Mouse (Mus musculus) cerebellum, adult 9-11 months (tissue): ENCODE results near the gene Ghdc.

Source experiments
- DNase-seq: peaks from one replicate; pipeline ENCODE4 v3.0.0; 2022

Ghdc gene

DNA sequence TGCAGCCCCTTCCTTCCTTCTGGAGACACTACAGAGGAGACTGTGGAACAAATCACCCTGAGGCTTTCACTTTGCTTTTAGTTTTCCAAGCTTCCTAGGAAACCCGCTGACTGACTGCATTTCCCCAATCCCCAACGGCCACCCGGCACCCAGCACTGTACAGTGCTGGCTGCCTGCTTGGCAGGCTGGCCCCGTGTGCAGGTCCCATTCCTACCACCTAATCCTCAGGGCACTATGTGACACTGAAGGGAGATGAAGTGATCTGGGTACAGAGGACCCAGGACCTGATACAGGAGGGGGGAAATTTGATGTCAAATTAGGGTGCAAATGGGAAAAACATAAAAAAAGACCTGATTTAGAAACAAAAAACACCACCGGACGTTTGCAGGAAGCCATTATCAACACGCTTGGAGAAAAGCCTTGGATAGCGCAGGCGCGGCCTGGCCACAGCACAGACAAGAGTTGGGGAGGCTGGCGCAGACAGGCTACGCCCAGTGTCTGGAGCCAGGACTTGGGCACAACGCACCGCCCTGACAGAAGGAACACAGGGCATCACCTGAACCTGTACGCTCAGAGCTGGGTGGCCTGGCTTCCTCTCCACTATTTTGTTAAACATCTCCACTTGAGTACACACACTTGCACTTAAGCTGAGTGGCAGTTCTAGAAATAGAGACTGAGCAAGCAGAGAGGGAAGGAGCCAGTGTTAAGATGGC is 11.2 kb upstream of the Ghdc start:
- no peak for DNase-seq

DNA sequence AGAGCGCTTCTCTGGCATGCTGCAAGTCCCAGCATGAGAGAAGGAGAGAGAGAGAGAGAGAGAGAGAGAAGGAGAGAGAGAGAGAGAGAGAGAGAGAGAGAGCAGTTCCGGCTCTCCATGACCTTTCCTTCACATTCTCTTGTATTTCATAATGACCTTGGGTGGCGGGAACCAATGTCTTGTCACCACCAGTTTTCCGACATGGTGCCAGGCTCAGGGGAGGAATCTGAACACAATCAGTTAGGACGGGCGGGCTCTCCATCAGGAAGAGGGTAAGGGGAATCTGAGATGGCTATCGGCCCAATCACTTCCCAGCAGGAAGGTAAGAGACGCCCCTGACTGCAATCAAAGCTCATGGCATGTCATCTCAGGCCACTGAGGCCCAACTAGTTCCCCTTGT is 9.5 kb upstream of the Ghdc start:
- no peak for DNase-seq

DNA sequence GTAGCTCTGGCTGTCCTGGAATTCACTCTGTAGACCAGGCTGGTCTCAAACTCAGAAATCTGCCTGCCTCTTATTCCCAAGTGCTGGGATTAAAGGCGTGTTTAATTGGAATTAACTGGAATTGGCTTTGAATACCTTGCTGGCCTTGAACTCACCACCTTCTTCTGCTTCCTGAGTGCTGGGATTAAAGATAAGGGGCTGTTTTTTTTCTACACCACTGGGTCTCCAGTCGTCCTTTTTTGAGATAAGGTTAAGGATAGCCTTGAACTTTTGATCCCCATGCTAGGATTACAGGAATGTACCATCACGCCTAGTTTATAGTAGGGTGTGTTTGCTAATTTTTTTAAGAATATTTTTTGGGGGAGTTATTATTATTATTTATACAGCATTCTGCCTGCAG is 7.3 kb upstream of the Ghdc start:
- DNase-seq: no peak

DNA sequence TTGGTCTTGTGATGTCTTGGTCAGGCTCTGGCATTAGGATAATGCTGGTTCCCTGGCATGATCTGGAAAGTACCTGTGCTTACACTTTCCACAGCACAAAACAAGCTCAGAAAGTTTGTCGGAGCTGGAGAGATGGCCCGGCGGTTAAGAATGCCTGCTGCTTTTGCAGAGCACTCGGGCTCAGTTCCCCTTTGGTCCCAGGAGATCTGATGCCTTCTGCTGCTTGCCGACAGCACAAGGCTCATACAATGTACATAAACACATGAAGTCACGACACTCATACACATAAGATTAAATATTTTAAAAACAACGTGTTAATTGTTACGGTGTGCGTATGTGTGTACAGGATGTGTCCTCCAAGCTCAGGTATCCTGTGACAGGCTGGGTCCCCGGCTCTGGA is 5.2 kb upstream of the Ghdc start:
- no peak for DNase-seq

DNA sequence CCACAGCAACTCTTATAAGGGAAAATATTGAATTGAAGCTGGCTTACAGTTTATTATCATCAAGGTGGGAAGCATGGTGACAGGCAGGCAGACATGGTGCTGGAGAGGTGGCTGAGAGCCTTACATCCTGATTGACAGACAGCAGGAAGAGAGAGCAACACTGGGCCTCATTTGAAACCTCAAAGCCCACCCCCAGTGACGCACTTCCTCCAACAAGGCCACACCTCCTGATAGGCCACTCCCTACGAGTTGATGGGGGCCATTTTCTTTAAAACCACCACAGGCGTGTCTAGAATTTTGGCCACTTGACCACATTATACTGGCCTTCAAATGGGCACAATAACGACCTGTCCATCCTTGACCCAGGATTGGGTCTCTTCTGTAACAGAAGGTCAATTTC is 3.5 kb upstream of the Ghdc start:
- no peak for DNase-seq

DNA sequence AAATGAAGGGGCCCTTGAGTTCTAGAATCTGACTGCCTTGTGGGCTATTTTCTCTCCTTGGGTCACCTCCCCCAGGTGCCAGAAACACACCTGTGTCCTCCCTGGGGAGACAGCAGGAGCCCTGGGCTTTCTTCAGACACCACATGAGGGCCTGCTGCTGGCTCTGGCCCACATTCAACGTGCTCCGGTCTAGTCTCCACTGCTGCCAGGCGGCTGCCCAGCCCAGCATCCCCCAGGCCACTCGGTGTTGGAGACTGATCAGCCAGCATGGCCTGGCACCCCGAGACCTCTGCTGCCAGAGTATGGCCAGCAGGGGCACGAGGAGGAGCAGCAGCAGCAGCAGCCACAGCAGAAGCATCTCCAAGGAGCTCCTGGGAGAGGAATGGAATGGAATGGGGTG is 777 bp downstream of the Ghdc start:
- DNase-seq: peak; percentile 55

DNA sequence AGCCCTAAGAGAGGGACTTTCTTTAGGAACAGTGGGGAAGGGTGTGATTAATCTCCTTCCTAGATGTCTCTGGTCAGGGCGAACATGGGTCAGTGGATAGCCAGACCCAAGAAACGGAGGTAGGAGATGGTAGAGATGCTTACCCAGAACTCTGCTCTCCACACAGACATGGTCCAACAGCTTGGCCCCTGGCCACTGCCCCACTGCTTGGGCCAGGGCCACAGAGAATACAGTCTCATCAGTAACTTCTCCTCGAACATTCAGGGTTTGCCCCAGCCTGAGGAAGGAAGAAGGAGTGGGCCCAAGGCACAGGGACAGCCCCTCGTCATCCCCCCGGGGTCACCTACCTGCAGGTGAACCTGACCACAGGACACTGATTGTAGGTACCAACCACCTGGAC is 2.9 kb downstream of the Ghdc start:
- no peak for DNase-seq

DNA sequence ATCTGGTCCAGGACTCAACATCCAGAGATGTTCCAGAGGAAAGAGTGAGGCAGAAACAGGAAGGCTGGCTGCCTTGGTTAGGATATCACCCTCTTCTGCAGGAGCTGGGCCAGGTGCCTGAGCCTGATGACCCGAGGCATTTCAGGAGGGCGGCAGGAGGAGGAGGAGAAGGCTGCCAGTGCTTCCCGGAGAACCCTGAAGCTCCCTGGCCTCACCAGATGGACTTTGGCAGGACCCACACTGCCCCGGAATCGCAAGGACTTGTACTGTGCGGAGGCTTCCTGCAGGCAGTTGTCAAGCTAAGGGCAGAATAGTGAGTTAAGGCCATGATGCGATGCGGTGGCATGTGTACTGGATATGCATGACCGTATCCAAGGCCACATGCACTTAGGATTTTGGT is 4.0 kb downstream of the Ghdc start:
- DNase-seq: no peak

DNA sequence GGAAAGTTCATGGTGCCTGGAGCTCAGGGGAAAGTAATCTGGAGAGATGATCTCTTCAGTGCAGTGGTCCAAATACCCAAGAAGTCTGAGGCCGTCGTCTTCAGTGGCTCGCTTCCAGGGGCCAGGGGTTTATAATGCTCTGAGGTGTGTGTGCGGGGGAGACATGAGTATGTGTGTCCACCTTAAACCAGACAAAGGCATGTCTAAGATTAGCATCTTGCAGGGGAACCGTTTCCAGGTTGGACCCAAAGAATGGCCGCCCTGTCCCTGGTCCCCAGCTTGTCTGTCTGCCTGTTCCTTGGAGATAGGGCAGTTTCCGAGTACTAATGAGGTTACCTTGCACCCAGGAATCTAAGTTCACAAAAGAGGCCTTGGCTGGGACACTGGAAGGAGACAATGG is 7.9 kb downstream of the Ghdc start, which contains the start of gene Hcrt:
Gene Hcrt (minus strand): TSS at position 101 of the 400 bp plus-strand sequence.
- DNase-seq: no peak

DNA sequence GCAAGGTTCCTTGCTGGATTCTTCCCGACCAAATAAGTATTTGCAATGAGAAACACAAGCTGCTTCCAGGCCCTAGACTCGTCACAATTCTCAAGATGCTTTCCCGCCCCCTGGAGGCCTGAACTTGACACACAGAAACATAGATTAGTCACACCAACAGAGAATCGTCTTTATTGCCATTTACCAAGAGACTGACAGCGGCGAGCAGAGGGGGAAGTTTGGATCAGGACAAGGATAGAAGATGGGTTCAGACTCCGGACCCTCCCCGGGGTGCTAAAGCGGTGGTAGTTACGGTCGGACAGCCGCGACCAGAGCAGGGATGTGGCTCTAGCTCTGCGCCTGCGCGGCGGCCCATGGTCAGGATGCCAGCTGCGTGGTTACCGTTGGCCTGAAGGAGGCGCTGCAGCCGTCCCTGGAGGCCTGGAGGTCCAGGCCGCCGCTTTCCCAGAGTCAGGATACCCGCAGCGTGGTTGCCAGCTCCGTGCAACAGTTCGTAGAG is 9.2 kb downstream of the Ghdc start:
- peak; percentile 90 for DNase-seq

DNA sequence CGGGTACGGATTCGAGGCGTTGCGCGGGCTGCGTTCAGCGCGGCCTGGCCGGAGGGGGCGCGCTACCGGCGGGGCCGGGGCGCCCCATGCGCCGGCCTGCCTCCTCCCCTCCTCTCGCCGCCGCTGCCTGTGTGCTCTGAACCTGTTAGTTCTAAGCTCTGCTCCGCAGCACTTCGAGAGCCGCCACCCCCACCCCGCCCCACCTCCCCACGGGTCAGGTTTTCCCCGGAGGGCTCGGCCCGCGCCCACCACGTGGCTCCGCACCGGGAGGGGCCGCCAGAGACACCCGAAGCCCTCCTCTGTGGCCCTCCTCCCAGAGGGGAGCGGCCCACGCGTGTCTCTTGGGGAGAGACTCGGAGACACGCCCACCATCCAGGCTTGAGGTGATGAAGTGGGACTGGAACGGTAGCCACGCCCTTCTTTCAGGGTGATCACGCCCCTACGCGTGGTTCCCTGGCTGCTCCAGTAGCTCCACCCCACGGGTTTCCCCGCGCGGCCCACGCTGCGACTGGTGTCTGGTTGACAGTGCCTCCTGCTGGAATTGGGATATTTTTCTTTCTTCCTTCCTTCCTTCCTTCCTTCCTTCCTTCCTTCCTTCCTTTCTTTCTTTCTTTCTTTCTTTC is 11.0 kb downstream of the Ghdc start, which contains the start of gene Kcnh4:
Gene Kcnh4 (minus strand): TSS at position 332 of the 623 bp plus-strand sequence.
- peak; percentile 66 for DNase-seq

DNA sequence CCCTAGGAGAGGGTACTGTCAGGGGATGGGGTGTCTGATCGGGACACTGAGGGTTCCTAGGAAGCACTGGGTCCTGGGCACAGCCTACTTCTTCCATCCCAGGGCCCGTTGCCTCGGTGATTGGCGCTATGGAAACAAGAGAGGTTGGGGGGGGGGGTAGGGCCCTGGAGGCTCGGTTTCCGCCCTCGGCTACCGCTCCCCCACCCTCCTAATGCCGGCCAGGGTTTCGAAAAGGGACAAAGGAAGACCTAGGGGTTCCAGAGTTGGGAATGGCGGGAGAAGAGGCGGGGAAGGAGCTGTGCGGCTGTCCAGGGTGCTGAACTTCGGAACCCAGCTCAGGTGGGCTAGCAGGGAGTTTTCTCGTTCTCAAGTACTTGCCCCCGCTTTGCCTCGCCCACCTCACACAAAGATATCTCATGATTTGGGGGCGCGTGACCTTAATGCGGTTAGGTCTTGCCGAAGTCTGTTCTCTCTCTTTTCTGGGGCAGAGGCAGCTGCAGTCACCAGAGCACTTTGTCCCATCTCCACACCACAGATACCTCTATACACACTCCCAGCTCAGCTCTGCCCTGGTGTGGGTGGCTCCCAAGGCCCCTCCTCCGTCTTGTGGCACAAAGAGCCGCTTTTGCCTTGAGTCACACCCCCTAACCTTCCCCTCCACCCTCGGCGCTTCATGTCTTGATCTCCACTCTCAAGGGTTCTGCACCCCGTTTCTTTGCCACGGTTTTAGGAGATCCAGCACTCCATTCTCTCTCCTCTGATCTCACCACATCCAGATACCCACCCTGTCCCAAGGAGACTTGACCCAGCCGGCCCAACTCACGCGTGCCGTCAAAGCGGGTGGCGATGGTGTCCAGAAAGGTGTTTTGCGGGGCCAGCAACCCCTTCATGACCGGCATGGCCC is 11.8 kb downstream of the Ghdc start:
- no peak for DNase-seq

DNA sequence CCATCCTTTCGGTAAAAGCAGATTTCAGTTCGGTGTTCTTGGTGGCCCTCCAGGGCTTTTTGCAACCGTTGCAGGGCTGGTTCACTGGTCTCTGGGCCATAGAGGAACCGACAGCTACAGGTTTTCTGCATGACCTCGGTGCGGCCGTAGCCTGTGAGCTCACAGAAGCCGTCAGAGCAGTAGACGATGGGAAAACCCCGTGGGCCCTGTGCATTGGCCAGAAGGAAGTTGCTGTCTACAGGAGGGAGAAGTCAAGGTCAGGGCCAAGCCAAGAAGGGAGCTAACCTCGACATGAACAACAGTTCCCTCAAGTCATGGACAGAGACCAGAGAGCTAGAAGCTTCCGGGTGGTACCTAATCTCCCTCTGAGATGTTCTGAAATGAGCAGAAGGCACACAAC is 13.2 kb downstream of the Ghdc start:
- no peak for DNase-seq

DNA sequence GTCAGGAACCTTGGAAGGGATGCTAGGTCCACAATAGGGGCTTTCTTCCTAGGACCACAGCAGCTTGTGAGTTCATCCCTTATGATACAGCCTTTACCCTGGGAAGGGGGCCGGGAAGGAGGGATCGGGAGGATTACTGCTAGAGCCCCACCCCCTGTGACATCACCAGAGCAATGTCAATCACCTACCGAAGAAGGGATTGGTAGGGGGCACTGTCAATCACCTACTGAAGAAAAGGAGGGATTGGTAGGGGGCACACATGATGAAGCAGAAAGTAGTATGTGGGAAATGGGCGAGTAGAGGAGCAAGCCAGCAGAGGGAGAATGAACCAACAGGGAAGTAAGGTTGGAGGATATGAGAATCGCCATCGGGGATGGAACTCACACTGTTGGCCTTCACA is 14.3 kb downstream of the Ghdc start:
- no peak for DNase-seq

DNA sequence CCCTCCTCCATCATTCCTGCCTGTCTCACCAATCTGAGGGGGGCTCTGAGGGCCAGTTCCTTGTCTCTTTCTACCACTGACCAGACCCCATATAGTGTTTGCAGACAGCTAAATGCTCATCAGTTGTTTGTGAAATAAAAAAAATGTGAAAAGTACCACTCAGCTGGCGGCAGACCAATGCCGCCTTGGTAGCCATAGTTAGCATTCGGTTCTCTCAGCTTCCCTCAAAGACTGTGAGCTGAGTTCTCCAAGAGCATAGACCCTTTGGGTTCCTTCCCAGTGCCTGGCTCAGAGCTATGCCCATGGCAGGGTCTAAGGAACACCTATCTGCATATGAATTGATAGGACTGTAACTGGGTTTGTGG is 16.1 kb downstream of the Ghdc start:
- no peak for DNase-seq

DNA sequence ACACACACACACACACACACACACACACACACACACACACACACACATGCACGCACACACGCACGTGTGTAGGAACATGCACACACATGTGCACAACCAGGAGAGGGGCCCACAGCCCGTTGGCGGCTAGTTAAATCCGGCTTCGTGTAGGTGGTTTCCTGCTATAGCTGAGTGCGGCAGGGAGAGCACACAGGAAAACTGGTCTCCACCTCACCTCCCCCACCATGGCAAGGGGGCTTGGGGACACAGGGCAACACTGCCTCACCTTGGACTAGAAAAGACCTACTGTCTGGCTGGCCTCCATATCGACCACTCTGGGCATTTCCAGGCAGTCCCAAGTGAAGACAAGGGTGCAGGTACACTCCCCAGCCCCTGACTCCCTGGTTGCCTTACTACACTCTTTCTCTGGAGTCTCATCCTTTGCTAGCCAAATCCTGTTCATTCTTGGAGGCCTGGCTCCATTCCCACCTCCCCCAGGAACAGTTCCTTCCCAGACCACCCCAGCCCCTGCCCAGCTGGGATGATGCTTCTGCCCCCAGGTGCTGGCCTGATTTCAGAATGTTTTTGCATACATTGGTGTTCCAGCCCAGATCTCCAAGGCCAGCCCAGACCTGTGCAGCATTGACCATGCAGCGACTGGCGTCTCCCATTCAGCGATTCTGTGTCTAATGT is 16.6 kb downstream of the Ghdc start:
- DNase-seq: no peak

DNA sequence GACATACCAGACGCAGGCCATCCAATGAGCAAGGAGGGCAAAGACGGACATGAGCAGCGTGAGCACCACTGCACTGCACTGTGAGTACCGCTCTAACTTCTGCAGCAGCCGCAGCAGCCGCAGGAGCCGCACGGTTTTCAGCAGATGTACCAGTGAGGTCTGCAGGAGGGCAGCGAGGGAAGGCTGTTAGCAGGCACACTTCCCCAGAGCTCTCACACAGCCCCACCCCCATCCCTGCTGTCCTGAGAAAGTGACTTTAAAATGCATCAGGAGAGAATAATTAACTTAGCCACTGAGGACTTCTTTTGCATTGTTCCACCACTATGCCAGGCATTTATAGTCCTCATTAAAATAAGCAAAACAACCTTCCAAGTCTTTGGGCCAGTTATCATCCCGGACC is 18.5 kb downstream of the Ghdc start:
- no peak for DNase-seq

DNA sequence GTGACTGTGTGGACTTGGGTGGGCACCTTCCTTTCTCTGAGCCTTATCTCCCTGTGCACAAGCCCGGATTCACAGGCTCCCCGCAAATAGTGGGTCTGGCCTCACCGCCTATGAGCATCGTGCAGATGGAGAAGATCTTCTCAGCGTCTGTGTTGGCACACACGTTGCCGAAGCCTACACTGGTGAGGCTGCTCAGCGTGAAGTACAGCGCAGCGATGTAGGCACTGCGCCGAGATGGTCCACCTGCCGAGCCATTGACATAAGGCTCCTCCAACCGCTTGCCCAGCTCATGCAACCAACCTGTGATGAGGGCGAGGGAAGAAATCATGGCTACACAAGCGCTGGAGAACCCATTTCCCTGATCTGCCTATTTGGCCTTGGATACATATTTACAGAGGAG is 20.6 kb downstream of the Ghdc start:
- DNase-seq: no peak

DNA sequence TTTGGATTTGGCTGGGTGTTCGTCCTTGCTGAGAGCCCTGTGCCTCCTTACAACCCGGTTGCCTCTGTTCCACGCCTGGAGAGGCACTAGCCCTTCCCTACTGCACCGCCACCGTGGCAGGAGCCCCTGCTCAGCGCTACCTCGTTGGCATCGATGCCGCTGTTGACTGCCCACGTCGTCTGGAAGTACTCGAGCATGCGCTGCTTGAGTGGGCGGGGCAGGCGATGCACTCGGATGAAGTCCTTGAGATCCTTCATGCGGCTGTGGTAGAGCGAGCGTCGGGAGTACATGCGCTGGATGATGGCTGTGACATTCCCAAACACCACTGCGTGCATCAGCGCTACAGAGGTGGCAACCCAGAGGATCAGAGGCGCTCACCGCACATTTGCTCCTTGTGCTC is 21.3 kb downstream of the Ghdc start:
- DNase-seq: no peak

DNA sequence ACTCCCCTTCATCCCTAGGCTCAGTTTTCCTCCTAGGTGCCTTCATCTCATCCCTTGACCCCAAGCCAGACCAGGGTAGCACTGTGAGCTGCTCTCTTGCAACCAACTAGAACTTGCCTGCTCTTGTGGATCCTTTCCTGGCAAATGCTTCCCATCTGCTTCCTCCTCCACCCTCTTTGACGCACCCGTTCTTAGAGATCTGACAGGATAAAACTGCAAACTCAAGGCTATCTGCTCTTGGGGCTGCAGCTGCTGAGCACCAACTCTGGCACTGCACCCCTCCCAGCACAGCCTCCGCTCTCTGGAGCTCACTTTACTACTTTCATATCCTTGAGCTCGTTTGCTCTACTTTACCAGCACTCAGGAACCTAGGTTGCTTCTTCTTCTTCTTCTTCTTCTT is 22.1 kb downstream of the Ghdc start:
- no peak for DNase-seq

DNA sequence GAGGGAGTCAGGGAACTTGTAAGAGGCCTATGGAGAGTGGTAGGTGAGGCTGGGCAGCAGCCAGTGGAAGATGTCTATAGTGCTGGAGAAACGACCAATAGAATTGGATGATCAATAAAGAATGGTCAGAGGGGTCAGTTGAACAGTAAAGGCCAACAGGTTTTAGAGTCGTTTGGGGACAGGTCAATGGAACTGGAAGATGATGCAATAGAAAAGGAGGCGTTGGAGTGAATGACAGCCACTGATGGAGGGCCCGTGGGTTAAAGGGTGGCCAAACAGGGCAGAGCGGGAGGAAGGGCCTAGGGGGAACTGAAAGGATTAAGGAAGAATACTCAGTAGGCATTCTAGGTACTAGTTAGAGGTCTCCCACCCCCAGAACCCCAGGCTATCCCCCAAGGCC is 23.6 kb downstream of the Ghdc start:
- no peak for DNase-seq

DNA sequence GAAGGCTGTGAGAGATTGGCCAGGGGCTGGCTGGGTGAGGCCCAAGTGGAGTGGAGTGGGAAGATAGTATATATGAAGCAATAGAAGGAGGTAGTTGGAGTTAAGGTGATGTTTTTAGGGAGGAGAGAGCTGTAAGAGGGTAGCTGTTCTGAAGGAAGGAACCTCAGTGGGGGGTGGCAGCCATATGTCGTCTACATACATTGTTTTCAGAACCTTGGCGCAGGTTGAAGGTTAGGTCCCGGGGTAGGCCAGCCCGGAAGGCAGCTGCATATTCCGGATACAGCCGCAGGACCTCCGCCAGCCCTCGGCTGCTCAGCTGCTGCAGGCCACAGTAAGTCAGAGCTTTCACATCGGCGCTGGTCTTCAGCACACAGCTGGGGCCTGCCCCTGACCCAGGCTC is 24.2 kb downstream of the Ghdc start:
- no peak for DNase-seq

DNA sequence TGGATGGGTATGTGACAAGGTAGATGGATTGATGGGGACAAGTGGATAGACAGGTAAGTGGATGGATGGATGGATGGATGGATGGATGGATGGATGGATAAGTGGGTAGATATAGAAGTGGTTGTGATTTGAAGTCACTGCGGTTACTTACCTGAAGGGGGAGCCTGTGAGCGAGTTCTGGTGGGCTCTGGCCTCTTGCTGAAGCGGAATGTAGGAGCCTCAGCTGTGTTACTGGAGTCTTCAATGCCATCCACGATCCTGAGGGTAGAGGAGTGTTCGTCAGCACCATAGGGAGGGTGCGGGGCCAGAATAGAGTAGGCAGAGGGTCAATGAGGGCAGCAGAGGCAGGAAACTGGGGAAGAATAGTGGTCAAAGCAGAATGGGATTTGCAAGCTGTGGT is 25.7 kb downstream of the Ghdc start:
- peak; percentile 62 for DNase-seq
